Comparison of ENCODE assay signal across 8 mouse cellular contexts in the genomic region with DNA sequence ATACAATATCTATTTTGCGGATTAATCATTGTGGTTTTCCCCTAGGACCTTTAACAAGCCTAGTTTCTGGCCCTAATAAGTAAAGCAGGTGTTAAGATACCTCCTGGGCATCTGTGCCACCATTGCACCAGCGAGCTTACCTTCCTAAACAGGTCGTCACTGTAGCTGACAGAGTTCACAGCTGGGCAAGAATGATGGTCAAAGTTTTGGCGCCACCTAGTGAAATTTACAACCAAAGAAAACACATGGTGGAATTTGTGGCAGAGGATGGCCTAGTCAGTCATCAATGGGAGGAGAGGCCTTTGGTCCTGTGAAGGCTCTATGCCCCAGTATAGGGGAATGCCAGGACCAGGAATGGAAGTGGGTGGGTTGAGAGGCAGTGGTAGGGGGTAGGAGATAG. TPM values are rescaled to one million over a fixed set of nuclear protein-coding genes. Genes with fewer than 3 reads are reported as not detected.
DNase-seq lines count a peak whose midpoint lies in the region; ATAC-seq and TF ChIP-seq lines count a peak whose summit lies in the region.

No protein-coding gene starts in this region.

- no peaks in the 10 kb centered on the region for H3K27me3 ChIP-seq in heart, postnatal 0 days (ENCODE audit: control insufficient read depth, insufficient read depth, low read length)
- H3K27me3 ChIP-seq in heart, embryonic 10.5 days (ENCODE audit: insufficient read depth, poor library complexity, severe bottlenecking) = no peaks in the 10 kb centered on the region

- no peak overlapping the region for H3K9ac ChIP-seq in heart, postnatal 0 days (replicated peaks; ENCODE audit: low read depth, low read length)

- WGBS in heart, postnatal 0 days = 62% methylated on average over 4 of the region's 4 CpGs
- WGBS in heart, embryonic 10.5 days = 53% methylated on average over 4 of the region's 4 CpGs

- H3K4me2 ChIP-seq in heart, postnatal 0 days (ENCODE audit: low read depth, low read length) = no peak overlapping the region

- H3K36me3 ChIP-seq in heart, postnatal 0 days (replicated peaks; ENCODE audit: control insufficient read depth, insufficient read depth, low read length) = no peaks in the 10 kb centered on the region
- H3K36me3 ChIP-seq in heart, embryonic 10.5 days = no peaks in the 10 kb centered on the region

- no peaks in the 10 kb centered on the region for H3K4me1 ChIP-seq in heart, postnatal 0 days (ENCODE audit: control insufficient read depth, insufficient read depth)
- H3K4me1 ChIP-seq in heart, embryonic 10.5 days = no peaks in the 10 kb centered on the region

- 0 out of 2 replicates have a peak, but pooled peaks have one; percentile 17 for TF ChIP-seq CTCF in heart, postnatal 0 days (IDR thresholded peaks at IDR 0.05; ENCODE audit: low read depth)

- H3K9me3 ChIP-seq in heart, postnatal 0 days (replicated peaks; ENCODE audit: control insufficient read depth, low read length) = no peaks in the 10 kb centered on the region
- H3K9me3 ChIP-seq in heart, embryonic 10.5 days = no peaks in the 10 kb centered on the region

- ATAC-seq in heart, postnatal 0 days (ENCODE audit: insufficient read depth, low read depth) = no peak
- ATAC-seq in inflammation-experienced regulatory T-cells, adult 6 months = no peak
- no peak for ATAC-seq in frontal cortex, adult (ENCODE audit: low TSS enrichment)

- no peak for DNase-seq in heart, postnatal 0 days (ENCODE audit: low spot score)
- DNase-seq in heart, embryonic 10.5 days (ENCODE audit: low spot score) = no peak
- peak; percentile 82 for DNase-seq in 416B (ENCODE audit: low read depth)
- peak; percentile 33 for DNase-seq in T-cell, adult 2 months (ENCODE audit: low spot score)
- peak; percentile 2 for DNase-seq in lung, postnatal 14 days
- no peak for DNase-seq in left cerebral cortex, adult 18-20 months (ENCODE audit: low spot score in 2 of 2)

- no peak for TF ChIP-seq EP300 in heart, postnatal 0 days (IDR thresholded peaks at IDR 0.05; ENCODE audit: low read depth)

- no peak overlapping the region for H3K4me3 ChIP-seq in heart, postnatal 0 days (ENCODE audit: low read depth, low read length)
- no peak overlapping the region for H3K4me3 ChIP-seq in heart, embryonic 10.5 days

- H3K27ac ChIP-seq in heart, postnatal 0 days (ENCODE audit: low read depth) = no peak overlapping the region
- no peak overlapping the region for H3K27ac ChIP-seq in heart, embryonic 10.5 days

RNA-seq across cellular contexts. Expression of gene Stpg2, which starts 41.0 kb away (rescaled TPM):
- total RNA-seq in heart, postnatal 0 days (2014; rRNA removed; ENCODE audit: low replicate concordance) = not detected in 2 replicates
- polyA plus RNA-seq in heart, postnatal 0 days (2015; fragmentation: Nextera tagmentation; extraction: Ambion mirVana) = not detected in 2 replicates
- polyA plus RNA-seq in heart, embryonic 10.5 days (2016; fragmentation: Nextera tagmentation; extraction: Ambion mirVana) = 0.06 TPM in 1 of 2 replicates, not detected in the other
- not detected for polyA plus RNA-seq in inflammation-experienced regulatory T-cells, adult 6 months (2017; shearing (Covaris generic))
- under 1 TPM; 0.14 to 0.37 TPM for total RNA-seq in left cerebral cortex, adult 18-20 months (2021)

Comparison
In these comparisons a context has a peak if more than half of its experiments do, and no peak if none do; other contexts are left out.
1. DNase-seq: peak in 416B (single experiment), T-cell, adult 2 months (single experiment) and lung, postnatal 14 days (single experiment); none in heart, postnatal 0 days (single experiment), heart, embryonic 10.5 days (single experiment) and left cerebral cortex, adult 18-20 months (0 of 2).